Mouse (Mus musculus): ENCODE measurements at regions not wholly inside any gene's neighbourhood (a gene's known extent, or its start where the extent isn't known, plus 50 kb on each side); places are given as distances from the start of the nearest gene placed in this dataset.
A peak's percentile ranks its signal among the peaks of the same experiment; 100 is the strongest.

- peak; percentile 3 for DNase-seq (ENCODE audit: low spot score)
Measured at GRCm38 (mm10) chrX:16421159-16421558, 101.5 kb upstream of the Cypt1 start.

- no peak for DNase-seq (ENCODE audit: low spot score)
Measured at GRCm38 (mm10) chrX:16421663-16422062, 101.0 kb upstream of the Cypt1 start.

- DNase-seq (ENCODE audit: low spot score): no peak
Measured at GRCm38 (mm10) chrX:16438088-16438487, 84.6 kb upstream of the Cypt1 start.

GRCm38 (mm10) chrX:16450496-16451078, 72.1 kb upstream of the Cypt1 start:
- DNase-seq (ENCODE audit: low spot score): peak; percentile 1
